13 mouse cellular contexts compared by ENCODE assay signal in the genomic region with DNA sequence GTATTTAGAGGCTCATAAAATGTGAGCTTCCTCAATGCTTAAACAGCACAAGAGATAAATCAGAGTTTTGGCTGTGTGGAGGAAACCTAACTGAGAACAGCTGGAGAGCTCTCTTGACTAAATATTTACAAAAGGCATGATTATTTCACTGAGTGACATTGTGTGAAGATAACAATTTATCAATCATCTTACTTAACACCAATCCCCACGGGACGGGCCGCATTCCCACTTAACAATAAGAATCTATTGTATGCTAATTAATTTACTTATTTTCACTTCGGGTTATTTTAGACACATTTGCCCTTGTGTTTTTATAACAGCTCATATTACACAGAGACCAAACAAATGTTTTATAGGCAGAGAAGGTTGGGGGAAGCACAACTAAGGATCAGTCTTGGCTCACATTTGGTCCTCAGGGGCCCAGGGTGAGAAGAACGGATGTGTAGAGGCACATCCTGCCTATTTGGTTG.
DNase-seq lines count a peak whose midpoint lies in the region; ATAC-seq and TF ChIP-seq lines count a peak whose summit lies in the region.
"Had no signal": no experiment of that assay in that cellular context is flagged by ENCODE, and none has a peak within 500 bp of the region (broad histone marks: within the 10 kb centered on the region; RNA-seq: fewer than 3 reads in every experiment).

No protein-coding gene starts in this region.

- H3K27ac ChIP-seq in embryonic facial prominence, embryonic 14.5 days (replicated peaks; ENCODE audit: low read depth, low read length): 0 out of 2 replicates have a peak overlapping the region, but pooled peaks have one; percentile 15
- H3K27ac ChIP-seq in embryonic facial prominence, embryonic 10.5 days (replicated peaks): no peak overlapping the region
- H3K27ac ChIP-seq in midbrain, postnatal 0 days (ENCODE audit: low read depth, low read length): no peak overlapping the region
- H3K27ac ChIP-seq: hindbrain, embryonic 14.5 days; neural tube, embryonic 13.5 days had no signal

- H3K36me3 ChIP-seq in embryonic facial prominence, embryonic 14.5 days (ENCODE audit: control insufficient read depth, insufficient read depth, low read length): no peaks in the 10 kb centered on the region
- H3K36me3 ChIP-seq in embryonic facial prominence, embryonic 10.5 days (replicated peaks): no peaks in the 10 kb centered on the region
- H3K36me3 ChIP-seq in midbrain, postnatal 0 days (ENCODE audit: insufficient read depth, low read length): no peaks in the 10 kb centered on the region
- H3K36me3 ChIP-seq: G1E; neural tube, embryonic 13.5 days had no signal

- no peak for TF ChIP-seq CTCF in midbrain, postnatal 0 days (IDR thresholded peaks at IDR 0.05)

- H3K4me3 ChIP-seq in embryonic facial prominence, embryonic 14.5 days (ENCODE audit: low read depth, low read length): no peak overlapping the region
- H3K4me3 ChIP-seq in embryonic facial prominence, embryonic 10.5 days: no peak overlapping the region
- H3K4me3 ChIP-seq in midbrain, postnatal 0 days (ENCODE audit: low read depth, low read length): no peak overlapping the region
- H3K4me3 ChIP-seq: neural tube, embryonic 13.5 days had no signal

- H3K9ac ChIP-seq in embryonic facial prominence, embryonic 14.5 days (ENCODE audit: low read depth, low read length): no peak overlapping the region
- no peak overlapping the region for H3K9ac ChIP-seq in midbrain, postnatal 0 days (replicated peaks; ENCODE audit: low read length, poor library complexity, severe bottlenecking)
- H3K9ac ChIP-seq: hindbrain, embryonic 14.5 days; neural tube, embryonic 13.5 days had no signal

- DNase-seq in embryonic facial prominence, embryonic 14.5 days (ENCODE audit: low spot score): peak; percentile 74
- DNase-seq in embryonic facial prominence, embryonic 10.5 days (ENCODE audit: low spot score): no peak
- DNase-seq in lung, postnatal 10 days: peak; percentile 32
- DNase-seq in lung, postnatal 25 days (ENCODE audit: low spot score): no peak
- DNase-seq in kidney, adult 9 months: peak; percentile 27
- peak; percentile 30 for DNase-seq in mesoderm, embryonic 11.5 days (ENCODE audit: low read depth, low spot score)
- DNase-seq in midbrain, postnatal 0 days (ENCODE audit: low spot score): no peak
- no peak for DNase-seq in layer of hippocampus, postnatal 36 days
- DNase-seq: cerebellum, postnatal 36 days had no signal

- H3K9me3 ChIP-seq in embryonic facial prominence, embryonic 14.5 days (ENCODE audit: control insufficient read depth, low read length): no peaks in the 10 kb centered on the region
- no peaks in the 10 kb centered on the region for H3K9me3 ChIP-seq in embryonic facial prominence, embryonic 10.5 days
- no peaks in the 10 kb centered on the region for H3K9me3 ChIP-seq in midbrain, postnatal 0 days (ENCODE audit: low read length)
- H3K9me3 ChIP-seq: G1E; neural tube, embryonic 13.5 days had no signal

- H3K4me2 ChIP-seq in embryonic facial prominence, embryonic 14.5 days (ENCODE audit: low read depth, low read length): no peak overlapping the region
- no peak overlapping the region for H3K4me2 ChIP-seq in midbrain, postnatal 0 days (ENCODE audit: low read depth, low read length, poor library complexity, severe bottlenecking)
- H3K4me2 ChIP-seq: hindbrain, embryonic 14.5 days; midbrain, embryonic 11.5 days; neural tube, embryonic 13.5 days had no signal

- peaks cover 18% of the 10 kb centered on the region for H3K4me1 ChIP-seq in embryonic facial prominence, embryonic 14.5 days (ENCODE audit: control insufficient read depth, insufficient read depth, low read length)
- H3K4me1 ChIP-seq in embryonic facial prominence, embryonic 10.5 days: peaks cover 12% of the 10 kb centered on the region
- no peaks in the 10 kb centered on the region for H3K4me1 ChIP-seq in midbrain, postnatal 0 days (ENCODE audit: insufficient read depth, low read length)

- 42% methylated on average over 5 of the region's 5 CpGs for WGBS in embryonic facial prominence, embryonic 14.5 days
- WGBS in embryonic facial prominence, embryonic 10.5 days: 72% methylated on average over 5 of the region's 5 CpGs
- 80% methylated on average over 5 of the region's 5 CpGs for WGBS in midbrain, postnatal 0 days

- no peaks in the 10 kb centered on the region for H3K27me3 ChIP-seq in embryonic facial prominence, embryonic 14.5 days (replicated peaks; ENCODE audit: control insufficient read depth, insufficient read depth, low read length)
- no peaks in the 10 kb centered on the region for H3K27me3 ChIP-seq in embryonic facial prominence, embryonic 10.5 days (replicated peaks; ENCODE audit: low read depth, poor library complexity, severe bottlenecking)
- H3K27me3 ChIP-seq in midbrain, postnatal 0 days (ENCODE audit: insufficient read depth, low read length): no peaks in the 10 kb centered on the region
- H3K27me3 ChIP-seq: neural tube, embryonic 13.5 days had no signal

- no peak for ATAC-seq in embryonic facial prominence, embryonic 14.5 days (ENCODE audit: low read depth)
- ATAC-seq in midbrain, postnatal 0 days (ENCODE audit: low FRiP score): no peak

Comparison
In these comparisons a context has a peak if more than half of its experiments do, and no peak if none do; other contexts are left out.
1. DNase-seq: peak in embryonic facial prominence, embryonic 14.5 days (single experiment), lung, postnatal 10 days (single experiment), kidney, adult 9 months (single experiment) and mesoderm, embryonic 11.5 days (single experiment); none in embryonic facial prominence, embryonic 10.5 days (single experiment), lung, postnatal 25 days (single experiment), midbrain, postnatal 0 days (single experiment) and layer of hippocampus, postnatal 36 days (0 of 2).